Mouse (Mus musculus) cerebellum, adult 9-11 months (tissue): ENCODE data around the gene Cnot2.

Experiments
- DNase-seq: peaks from one replicate; pipeline ENCODE4 v3.0.0; 2022

Cnot2 gene

GRCm38 (mm10) chr10:116562210-116562609, 19.1 kb downstream of the Cnot2 start:
- DNase-seq = no peak

- DNase-seq = no peak
Measured at GRCm38 (mm10) chr10:116559171-116559570, 22.1 kb downstream of the Cnot2 start.

GRCm38 (mm10) chr10:116557166-116557565, 24.1 kb downstream of the Cnot2 start:
- DNase-seq = no peak

- no peak for DNase-seq
Measured at GRCm38 (mm10) chr10:116554434-116554833, 26.9 kb downstream of the Cnot2 start.

GRCm38 (mm10) chr10:116547958-116548357, 33.4 kb downstream of the Cnot2 start:
- no peak for DNase-seq

- DNase-seq = no peak
Measured at GRCm38 (mm10) chr10:116546177-116546576, 35.1 kb downstream of the Cnot2 start.

GRCm38 (mm10) chr10:116543061-116543460, 38.2 kb downstream of the Cnot2 start:
- no peak for DNase-seq

GRCm38 (mm10) chr10:116540750-116541149, 40.6 kb downstream of the Cnot2 start:
- no peak for DNase-seq

- DNase-seq = no peak
Measured at GRCm38 (mm10) chr10:116537495-116537894, 43.8 kb downstream of the Cnot2 start.

- DNase-seq = no peak
Measured at GRCm38 (mm10) chr10:116534278-116534677, 47.0 kb downstream of the Cnot2 start.

- no peak for DNase-seq
Measured at GRCm38 (mm10) chr10:116532561-116532960, 48.8 kb downstream of the Cnot2 start.

GRCm38 (mm10) chr10:116531063-116531462, 50.2 kb downstream of the Cnot2 start:
- no peak for DNase-seq

- no peak for DNase-seq
Measured at GRCm38 (mm10) chr10:116519588-116519987, 61.7 kb downstream of the Cnot2 start.

- DNase-seq = no peak
Measured at GRCm38 (mm10) chr10:116515590-116515989, 65.7 kb downstream of the Cnot2 start.

GRCm38 (mm10) chr10:116515158-116515557, 66.2 kb downstream of the Cnot2 start:
- DNase-seq = no peak

GRCm38 (mm10) chr10:116513254-116513635, 68.1 kb downstream of the Cnot2 start:
- no peak for DNase-seq

- DNase-seq = no peak
Measured at GRCm38 (mm10) chr10:116512521-116513253, 68.6 kb downstream of the Cnot2 start.

- no peak for DNase-seq
Measured at GRCm38 (mm10) chr10:116505303-116506014, 75.9 kb downstream of the Cnot2 start.

GRCm38 (mm10) chr10:116492768-116493167, 88.5 kb downstream of the Cnot2 start:
- DNase-seq = no peak

GRCm38 (mm10) chr10:116486895-116487747, 94.2 kb downstream of the Cnot2 start:
- DNase-seq = no peak

GRCm38 (mm10) chr10:116481917-116482316, 99.4 kb downstream of the Cnot2 start:
- no peak for DNase-seq

GRCm38 (mm10) chr10:116480988-116481387, 100.3 kb downstream of the Cnot2 start:
- DNase-seq = no peak

GRCm38 (mm10) chr10:116476559-116476958, 104.8 kb downstream of the Cnot2 start:
- DNase-seq = no peak
